Mouse (Mus musculus) C2C12 (cell line): ENCODE measurements at regions not wholly inside any gene's neighbourhood (a gene's known extent, or its start where the extent isn't known, plus 50 kb on each side); places are given as distances from the start of the nearest gene placed in this dataset.

ENCODE experiments used
- CEBPB ChIP-seq: IDR thresholded peaks from one replicate; pipeline ENCODE4 v1.6.1; 2011; ENCODE audit warnings: low read depth, mild to moderate bottlenecking, control low read depth, moderate library complexity
- CTCF ChIP-seq: IDR thresholded peaks from one replicate; pipeline ENCODE4 v1.5.1; 2011; ENCODE audit not compliant: control insufficient read depth, insufficient read depth, insufficient read length
- MAX ChIP-seq: IDR thresholded peaks from one replicate; pipeline ENCODE4 v1.6.1; 2011; ENCODE audit warnings: mild to moderate bottlenecking, control low read depth
- MYOD1 ChIP-seq: IDR thresholded peaks from one replicate; pipeline ENCODE4 v1.6.1; 2011; ENCODE audit warnings: low read depth; ENCODE audit not compliant: control insufficient read depth, insufficient read length
- MYOG ChIP-seq: IDR thresholded peaks from one replicate; pipeline ENCODE4 v1.6.1; 2011; ENCODE audit not compliant: control insufficient read depth, insufficient read length; ENCODE audit errors: extremely low read depth
- USF1 ChIP-seq: IDR thresholded peaks from one replicate; pipeline ENCODE4 v1.6.1; 2011; ENCODE audit warnings: low read depth, mild to moderate bottlenecking, control low read depth, moderate library complexity

- TF ChIP-seq CTCF (no peak), MAX (no peak), CEBPB (no peak), MYOD1 (no peak), USF1 (no peak), MYOG (no peak)
Measured at GRCm38 (mm10) chr7:115263082-115263481, 519.6 kb downstream of the Insc start.
